Mouse (Mus musculus): ENCODE data around the gene 1500009C09Rik. TPM values are rescaled to one million over a fixed set of nuclear protein-coding genes. Genes with fewer than 3 reads are reported as not detected.
A peak's percentile ranks its signal among the peaks of the same experiment; 100 is the strongest.

The 1500009C09Rik gene
- total RNA-seq, 1 experiment = 1.0 TPM

GRCm38 (mm10) chr15:82272295-82272694, 20.1 kb downstream of the 1500009C09Rik start:
- Histone ChIP-seq H3K9me3 (ENCODE audit: control insufficient read depth, insufficient read depth, low read depth, low read length) (no peaks in the 10 kb centered on the region), H3K4me3 (ENCODE audit: insufficient read depth in 1 of 2, low read depth in 1 of 2, low read length in 2 of 2, poor library complexity in 1 of 2, severe bottlenecking in 1 of 2) (no peak overlapping the region), H3K4me1 (ENCODE audit: control insufficient read depth in 2 of 2, insufficient read depth in 2 of 2, low read length in 2 of 2, poor library complexity in 1 of 2) (peaks cover 1 to 7% of the 10 kb centered on the region in 2 experiments; a peak in 2 of 4 replicates), H3K27ac (ENCODE audit: insufficient read depth, low read depth, low read length, poor library complexity, severe bottlenecking) (no peak overlapping the region), H3K36me3 (ENCODE audit: control insufficient read depth, insufficient read depth, low read length, poor library complexity, severe bottlenecking) (no peaks in the 10 kb centered on the region), H3K9ac (ENCODE audit: insufficient read depth, low read depth, low read length, poor library complexity, severe bottlenecking) (no peak overlapping the region)
- DNase-seq (ENCODE audit: low read depth, low spot score) = no peak
- TF ChIP-seq HCFC1 (IDR thresholded peaks at IDR 0.05; ENCODE audit: borderline replicate concordance, insufficient read depth, low read length) (no peak), MAFK (IDR thresholded peaks at IDR 0.05; ENCODE audit: insufficient read depth, low read depth, low read length) (no peak), ZNF384 (IDR thresholded peaks at IDR 0.05; ENCODE audit: low read depth, low read length) (no peak), ZC3H11A (IDR thresholded peaks at IDR 0.05; ENCODE audit: borderline replicate concordance, low read depth, low read length) (no peak), CHD2 (IDR thresholded peaks at IDR 0.05; ENCODE audit: low read depth, low read length) (no peak)
- in situ Hi-C loops (cut with MboI; ENCODE audit: low sequenced_read_pairs in 2 of 2, unreplicated experiment in 2 of 2) = no loop called here

DNA sequence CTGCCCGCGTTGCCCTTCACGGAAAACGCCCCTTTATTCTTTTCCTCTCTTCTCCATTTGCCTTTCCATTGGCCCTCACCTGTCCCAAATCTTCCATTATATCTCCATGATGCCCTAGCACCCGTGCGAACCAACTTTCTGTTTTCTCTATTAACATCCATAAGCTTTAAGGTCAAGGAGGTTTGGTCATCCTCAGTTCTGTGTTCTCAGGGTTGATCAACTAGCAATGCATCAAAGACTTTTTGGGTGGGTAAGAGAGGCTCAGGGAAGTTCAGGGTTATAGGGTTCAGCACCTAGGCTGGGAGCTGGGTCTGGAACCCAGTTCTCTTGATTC, 22.4 kb downstream of the 1500009C09Rik start, which contains the start of gene Sept3:
Sept3 (plus strand) TSS at position 301 of the 334 bp plus-strand sequence.
- Histone ChIP-seq H3K9me3 (ENCODE audit: control insufficient read depth, insufficient read depth, low read depth, low read length) (no peaks in the 10 kb centered on the region), H3K27ac (ENCODE audit: insufficient read depth, low read depth, low read length, poor library complexity, severe bottlenecking) (no peak within 1 kb of the TSS), H3K4me3 (ENCODE audit: insufficient read depth in 1 of 2, low read depth in 1 of 2, low read length in 2 of 2, poor library complexity in 1 of 2, severe bottlenecking in 1 of 2) (peak within 1 kb of the TSS; percentile 65 to 76), H3K4me1 (ENCODE audit: control insufficient read depth in 2 of 2, insufficient read depth in 2 of 2, low read length in 2 of 2, poor library complexity in 1 of 2) (peaks cover 1 to 7% of the 10 kb centered on the region in 2 experiments; a peak in 2 of 4 replicates), H3K36me3 (ENCODE audit: control insufficient read depth, insufficient read depth, low read length, poor library complexity, severe bottlenecking) (no peaks in the 10 kb centered on the region), H3K9ac (ENCODE audit: insufficient read depth, low read depth, low read length, poor library complexity, severe bottlenecking) (peak within 1 kb of the TSS; percentile 49)
- no peak for TF ChIP-seq ZC3H11A (IDR thresholded peaks at IDR 0.05; ENCODE audit: borderline replicate concordance, low read depth, low read length)
- TF ChIP-seq MAFK (IDR thresholded peaks at IDR 0.05; ENCODE audit: insufficient read depth, low read depth, low read length) = no peak
- no peak for TF ChIP-seq HCFC1 (IDR thresholded peaks at IDR 0.05; ENCODE audit: borderline replicate concordance, insufficient read depth, low read length)
- TF ChIP-seq ZNF384 (IDR thresholded peaks at IDR 0.05; ENCODE audit: low read depth, low read length) = no peak
- no peak for DNase-seq (ENCODE audit: low read depth, low spot score)
- in situ Hi-C loops (cut with MboI; ENCODE audit: low sequenced_read_pairs in 2 of 2, unreplicated experiment in 2 of 2) = no loop called here

- Histone ChIP-seq H3K4me3 (ENCODE audit: insufficient read depth in 1 of 2, low read depth in 1 of 2, low read length in 2 of 2, poor library complexity in 1 of 2, severe bottlenecking in 1 of 2) (peak overlapping the region; percentile 65 to 76), H3K27ac (ENCODE audit: insufficient read depth, low read depth, low read length, poor library complexity, severe bottlenecking) (no peak overlapping the region), H3K9me3 (ENCODE audit: control insufficient read depth, insufficient read depth, low read depth, low read length) (no peaks in the 10 kb centered on the region), H3K36me3 (ENCODE audit: control insufficient read depth, insufficient read depth, low read length, poor library complexity, severe bottlenecking) (no peaks in the 10 kb centered on the region), H3K9ac (ENCODE audit: insufficient read depth, low read depth, low read length, poor library complexity, severe bottlenecking) (peak overlapping the region; percentile 49), H3K4me1 (ENCODE audit: control insufficient read depth in 2 of 2, insufficient read depth in 2 of 2, low read length in 2 of 2, poor library complexity in 1 of 2) (peaks cover 1 to 7% of the 10 kb centered on the region in 2 experiments; a peak in 2 of 4 replicates)
- TF ChIP-seq MAFK (IDR thresholded peaks at IDR 0.05; ENCODE audit: insufficient read depth, low read depth, low read length) (no peak), ZC3H11A (IDR thresholded peaks at IDR 0.05; ENCODE audit: borderline replicate concordance, low read depth, low read length) (no peak), CHD2 (IDR thresholded peaks at IDR 0.05; ENCODE audit: low read depth, low read length) (no peak), HCFC1 (IDR thresholded peaks at IDR 0.05; ENCODE audit: borderline replicate concordance, insufficient read depth, low read length) (no peak), ZNF384 (IDR thresholded peaks at IDR 0.05; ENCODE audit: low read depth, low read length) (no peak)
- DNase-seq (ENCODE audit: low read depth, low spot score) = no peak
- in situ Hi-C loops (cut with MboI; ENCODE audit: low sequenced_read_pairs in 2 of 2, unreplicated experiment in 2 of 2) = loop anchor here in 1 of 2 experiments (25.0 kb wide), 1 partner anchor 787 kb away; no protein-coding TSS in a partner anchor
Measured at GRCm38 (mm10) chr15:82274927-82275901, 23.0 kb downstream of the 1500009C09Rik start.

DNA sequence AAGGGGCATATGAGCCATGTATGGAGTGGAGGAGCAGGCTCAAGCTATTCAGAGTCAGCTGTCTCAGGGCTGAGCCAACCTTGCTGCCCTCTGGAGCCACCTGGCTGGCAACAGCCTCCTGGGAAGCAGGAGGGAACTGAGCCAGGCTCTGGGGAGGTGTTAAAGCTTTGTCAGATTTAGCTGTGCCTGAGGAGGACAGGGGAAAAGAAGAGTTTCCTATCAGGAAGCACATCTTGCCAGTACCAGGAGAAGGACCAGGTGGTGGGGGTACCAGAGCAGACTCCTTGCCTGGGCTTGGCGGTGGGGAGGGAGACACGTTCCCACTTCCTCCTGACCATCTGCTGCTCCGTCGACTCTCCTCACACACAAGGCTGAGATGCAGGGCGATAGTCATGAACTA, 25.4 kb downstream of the 1500009C09Rik start:
- TF ChIP-seq ZC3H11A (IDR thresholded peaks at IDR 0.05; ENCODE audit: borderline replicate concordance, low read depth, low read length) = no peak
- TF ChIP-seq CHD2 (IDR thresholded peaks at IDR 0.05; ENCODE audit: low read depth, low read length) = no peak
- no peak overlapping the region for H3K9ac ChIP-seq (ENCODE audit: insufficient read depth, low read depth, low read length, poor library complexity, severe bottlenecking)
- no peak for DNase-seq (ENCODE audit: low read depth, low spot score)
- H3K27ac ChIP-seq (ENCODE audit: insufficient read depth, low read depth, low read length, poor library complexity, severe bottlenecking) = no peak overlapping the region
- H3K4me3 ChIP-seq (ENCODE audit: insufficient read depth in 1 of 2, low read depth in 1 of 2, low read length in 2 of 2, poor library complexity in 1 of 2, severe bottlenecking in 1 of 2) = no peak overlapping the region
- H3K36me3 ChIP-seq (ENCODE audit: control insufficient read depth, insufficient read depth, low read length, poor library complexity, severe bottlenecking) = no peaks in the 10 kb centered on the region
- H3K4me1 ChIP-seq (ENCODE audit: control insufficient read depth in 2 of 2, insufficient read depth in 2 of 2, low read length in 2 of 2, poor library complexity in 1 of 2) = peaks cover 0 to 7% of the 10 kb centered on the region in 2 experiments; a peak in 1 of 4 replicates
- in situ Hi-C loops (cut with MboI; ENCODE audit: low sequenced_read_pairs in 2 of 2, unreplicated experiment in 2 of 2) = loop anchor here in 1 of 2 experiments (25.0 kb wide), 1 partner anchor 785 kb away; no protein-coding TSS in a partner anchor
- no peaks in the 10 kb centered on the region for H3K9me3 ChIP-seq (ENCODE audit: control insufficient read depth, insufficient read depth, low read depth, low read length)

Measured in ES-E14 (cell line).